Comparison of ENCODE assay signal across 8 mouse cellular contexts in the genomic region with DNA sequence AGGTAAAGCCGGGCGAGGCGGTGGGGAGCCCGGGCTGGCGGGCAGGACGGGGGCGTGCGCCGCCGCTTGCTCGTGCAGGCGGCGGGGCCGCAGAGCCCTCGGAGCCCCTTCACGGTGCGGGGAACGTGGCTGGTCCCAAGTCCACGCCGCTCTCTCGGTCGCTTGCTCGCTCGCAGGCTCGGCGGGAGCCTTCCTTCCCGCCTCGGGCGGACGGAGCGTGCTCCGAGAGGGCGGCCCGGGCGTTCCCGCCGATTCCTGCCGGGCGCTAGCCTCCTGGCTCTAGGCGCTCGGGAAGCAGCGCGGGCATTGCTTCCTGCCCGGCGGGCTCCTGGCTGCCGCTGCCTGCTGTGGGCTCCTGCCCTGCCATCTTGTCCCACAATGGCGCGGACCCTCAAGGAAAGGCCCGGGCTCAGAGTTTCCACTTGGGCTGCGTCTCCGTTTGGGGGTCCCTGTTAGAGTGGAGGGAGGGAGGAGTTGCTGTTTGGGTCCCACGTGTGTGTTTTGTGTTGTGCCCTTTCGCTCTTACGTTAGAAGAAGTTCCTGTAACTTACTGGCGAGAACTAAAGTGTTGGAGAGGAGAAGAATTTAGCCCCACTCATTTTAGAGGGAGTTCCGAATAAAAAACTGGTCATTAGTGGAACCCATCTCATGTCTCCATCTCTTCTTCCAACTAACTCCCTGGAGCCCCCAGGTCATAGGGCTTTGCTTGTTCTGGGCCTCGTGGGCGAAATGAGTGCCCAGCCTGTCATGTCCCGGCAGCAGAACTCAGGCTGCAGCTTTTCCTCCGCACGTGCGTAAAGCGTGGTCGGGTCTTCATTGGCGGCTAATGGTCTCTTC. TPM values are rescaled to one million over a fixed set of nuclear protein-coding genes. Genes with fewer than 3 reads are reported as not detected.
DNase-seq lines count a peak whose midpoint lies in the region; ATAC-seq and TF ChIP-seq lines count a peak whose summit lies in the region.

No protein-coding gene starts in this region.

- peak overlapping the region; percentile 75 for H3K4me2 ChIP-seq in forebrain, embryonic 13.5 days

- WGBS in forebrain, embryonic 13.5 days = under 1% methylated on average over 51 of the region's 65 CpGs

- H3K4me3 ChIP-seq in MEL (ENCODE audit: control insufficient read depth in 1 of 2, insufficient read depth in 1 of 2, low read depth in 2 of 2, low read length in 2 of 2) = peak overlapping the region; percentile 92 to 93
- H3K4me3 ChIP-seq in forebrain, embryonic 13.5 days = peak overlapping the region; percentile 100
- H3K4me3 ChIP-seq in layer of hippocampus, adult 2 months = peak overlapping the region; percentile 85

- peak overlapping the region; percentile 100 for H3K9ac ChIP-seq in MEL (ENCODE audit: control insufficient read depth, low read depth, low read length, poor library complexity, severe bottlenecking)
- peak overlapping the region; percentile 98 for H3K9ac ChIP-seq in forebrain, embryonic 13.5 days

- DNase-seq in MEL (ENCODE audit: low read depth, low spot score) = peak; percentile 72
- peak; percentile 40 for DNase-seq in c-Kit-positive CD71-positive TER-119-positive erythroid progenitor cells, embryonic 14.5 days (ENCODE audit: low spot score)
- peak; percentile 1 for DNase-seq in heart, postnatal 25 days (ENCODE audit: low spot score)
- DNase-seq in layer of hippocampus, adult 2 months (ENCODE audit: low spot score in 2 of 2) = peak; percentile 5 to 33
- DNase-seq in lung, postnatal 10 days = peak; percentile 48
- DNase-seq in ovary, postnatal 36 days (ENCODE audit: low spot score) = peak; percentile 36
- peak; percentile 53 for DNase-seq in thymus, postnatal 4 days

- no peak for TF ChIP-seq CTCF in MEL (IDR thresholded peaks at IDR 0.05 in 2 of 3, conservative IDR thresholded peaks at IDR 0.05 in 1 of 3; ENCODE audit: control insufficient read depth in 1 of 3, insufficient read depth in 1 of 3, low read depth in 2 of 3, low read length in 3 of 3, poor library complexity in 1 of 3, severe bottlenecking in 1 of 3)
- no peak for TF ChIP-seq CTCF in layer of hippocampus, adult 2 months (conservative IDR thresholded peaks at IDR 0.05)

- TF ChIP-seq POLR2A in MEL (IDR thresholded peaks at IDR 0.05; ENCODE audit: control insufficient read depth in 1 of 2, insufficient read depth in 1 of 2, low read depth in 1 of 2, low read length in 2 of 2, poor library complexity in 1 of 2) = peak; percentile 17 to 35; a peak in 1 of 4 replicates

- H3K27me3 ChIP-seq in MEL (ENCODE audit: control insufficient read depth in 1 of 2, insufficient read depth in 2 of 2, low read length in 2 of 2) = no peaks in the 10 kb centered on the region
- no peaks in the 10 kb centered on the region for H3K27me3 ChIP-seq in forebrain, embryonic 13.5 days

- H3K9me3 ChIP-seq in MEL (replicated peaks; ENCODE audit: insufficient read depth, low read length) = no peaks in the 10 kb centered on the region
- H3K9me3 ChIP-seq in forebrain, embryonic 13.5 days (replicated peaks) = no peaks in the 10 kb centered on the region

- intact Hi-C loops in heart, postnatal 25 days (cut with DNase I) = loop anchor here (5.0 to 10.0 kb wide), 2 partner anchors 40 to 93 kb away; no protein-coding TSS in a partner anchor

- no peak for TF ChIP-seq EP300 in MEL (IDR thresholded peaks at IDR 0.05; ENCODE audit: low read depth in 1 of 2, low read length in 2 of 2)

- peaks cover 29 to 34% of the 10 kb centered on the region in 2 experiments for H3K36me3 ChIP-seq in MEL (ENCODE audit: control insufficient read depth in 1 of 2, insufficient read depth in 2 of 2, low read length in 2 of 2)
- peaks cover 10% of the 10 kb centered on the region for H3K36me3 ChIP-seq in forebrain, embryonic 13.5 days (ENCODE audit: poor library complexity, severe bottlenecking)

- H3K79me2 ChIP-seq in MEL (ENCODE audit: control insufficient read depth, insufficient read depth, low read length, poor library complexity) = peaks cover 53% of the 10 kb centered on the region

- ATAC-seq in forebrain, embryonic 13.5 days = peak; percentile 52

- peaks cover 2 to 10% of the 10 kb centered on the region in 2 experiments; a peak in 1 of 4 replicates for H3K4me1 ChIP-seq in MEL (ENCODE audit: control insufficient read depth in 1 of 2, insufficient read depth in 2 of 2, low read length in 2 of 2)
- H3K4me1 ChIP-seq in forebrain, embryonic 13.5 days = peaks cover 17% of the 10 kb centered on the region

- peak overlapping the region; percentile 73 for H3K27ac ChIP-seq in MEL (ENCODE audit: control insufficient read depth, low read depth, low read length)
- peak overlapping the region; percentile 91 for H3K27ac ChIP-seq in forebrain, embryonic 13.5 days
- H3K27ac ChIP-seq in layer of hippocampus, adult 2 months = peak overlapping the region; percentile 93

- no peak for TF ChIP-seq RAD21 in MEL (IDR thresholded peaks at IDR 0.05; ENCODE audit: low read depth, low read length)

TF ChIP-seq in MEL, 35 proteins besides CTCF, POLR2A, EP300 and RAD21:
- TF ChIP-seq POLR2AphosphoS2 (IDR thresholded peaks at IDR 0.05; ENCODE audit: low read length) (0 out of 2 replicates have a peak, but pooled peaks have one; percentile 52), MEF2A (IDR thresholded peaks at IDR 0.05; ENCODE audit: extremely low read depth, insufficient replicate concordance, low read depth, low read length, poor library complexity, severe bottlenecking) (no peak), MYC (IDR thresholded peaks at IDR 0.05; ENCODE audit: low read depth, low read length) (peak; percentile 99), RCOR1 (IDR thresholded peaks at IDR 0.05; ENCODE audit: low read depth, low read length) (no peak), BHLHE40 (IDR thresholded peaks at IDR 0.05; ENCODE audit: borderline replicate concordance, low read depth, low read length) (peak; percentile 82), POLR2AphosphoS5 (IDR thresholded peaks at IDR 0.05; ENCODE audit: borderline replicate concordance, low read depth, low read length) (no peak), SIN3A (IDR thresholded peaks at IDR 0.05; ENCODE audit: low read length) (peak; percentile 88), NRF1 (IDR thresholded peaks at IDR 0.05; ENCODE audit: insufficient read depth, low read depth, low read length, poor library complexity, severe bottlenecking) (no peak), CHD1 (IDR thresholded peaks at IDR 0.05; ENCODE audit: low read depth, low read length) (peak; percentile 92; the same call in 1 of the 2 replicates), MAX (IDR thresholded peaks at IDR 0.05; ENCODE audit: low read length) (peak; percentile 94), ZMIZ1 (IDR thresholded peaks at IDR 0.05; ENCODE audit: low read depth, low read length) (no peak), UBTF (IDR thresholded peaks at IDR 0.05; ENCODE audit: borderline replicate concordance, insufficient read depth, low read depth, low read length) (peak; percentile 41; the same call in 1 of the 2 replicates), TBP (IDR thresholded peaks at IDR 0.05; ENCODE audit: low read depth, low read length) (0 out of 2 replicates have a peak, but pooled peaks have one; percentile 19), ELF1 (IDR thresholded peaks at IDR 0.05; ENCODE audit: low read depth, low read length) (no peak), MXI1 (IDR thresholded peaks at IDR 0.05; ENCODE audit: low read depth, low read length) (peak; percentile 100), HCFC1 (IDR thresholded peaks at IDR 0.05; ENCODE audit: low read depth, low read length) (0 out of 2 replicates have a peak, but pooled peaks have one; percentile 12), USF1 (IDR thresholded peaks at IDR 0.05; ENCODE audit: low read depth, low read length) (no peak)

RNA-seq across cellular contexts. Expression of gene Serbp1, which starts 29.6 kb away (rescaled TPM):
- 1,043 and 1,179 TPM in 2 replicates for total RNA-seq in MEL (2012; rRNA removed)
- 1,000 to 10,000 TPM; 1,049 to 1,809 TPM for polyA plus RNA-seq in MEL (2012; ENCODE audit: insufficient read depth in 1 of 2, insufficient read length in 2 of 2, low read depth in 1 of 2, low replicate concordance in 2 of 2, missing spikeins in 1 of 2)
- polyA plus RNA-seq in forebrain, embryonic 13.5 days (2015; fragmentation: Nextera tagmentation; extraction: Ambion mirVana) = 351 and 352 TPM in 2 replicates
- 100 to 1,000 TPM; 191 to 213 TPM for total RNA-seq in heart, postnatal 25 days (2021)
- total RNA-seq in layer of hippocampus, adult 2 months (2021) = 100 to 1,000 TPM; 214 to 221 TPM

Comparison
In these comparisons a context has a peak if more than half of its experiments do, and no peak if none do; other contexts are left out.
1. Peak in every context shown above with its lines: DNase-seq, ATAC-seq, H3K4me3 ChIP-seq and H3K27ac ChIP-seq.
2. DNase-seq: peak in every context shown above with its lines; median percentile 72 in MEL; 53 in thymus, postnatal 4 days; 48 in lung, postnatal 10 days; 40 in c-Kit-positive CD71-positive TER-119-positive erythroid progenitor cells, embryonic 14.5 days; 36 in ovary, postnatal 36 days; 19 in layer of hippocampus, adult 2 months; 1 in heart, postnatal 25 days.